Mouse (Mus musculus) forebrain, postnatal 0 days (tissue): Measurements from ENCODE around the gene Pck2. TPM values are rescaled to one million over a fixed set of nuclear protein-coding genes. Genes with fewer than 3 reads are reported as not detected.

Experiments
- ATAC-seq: fragments of 200-750 bp; cut with Nextera tagmentation; 2 replicates; pipeline ENCODE4 v1.8.0; 2017; ENCODE audit warnings: mild to moderate bottlenecking, moderate library complexity
- DNase-seq: peaks from one replicate; pipeline ENCODE4 v3.0.0-alpha.2; 2015
- H3K27ac ChIP-seq: fragments of 300-500 bp; sonication (generic); 2 replicates; pipeline ENCODE4 v1.5.1; 2014; ENCODE audit warnings: low read depth, mild to moderate bottlenecking, antibody characterized with exemption, low read length, moderate library complexity, mixed read lengths
- H3K27me3 ChIP-seq: fragments of 300-500 bp; sonication (generic); 2 replicates; pipeline ENCODE4 v1.6.1; 2014; ENCODE audit warnings: mild to moderate bottlenecking, low read length, mixed read lengths; ENCODE audit not compliant: insufficient read depth
- H3K36me3 ChIP-seq: fragments of 300-500 bp; sonication (generic); 2 replicates; pipeline ENCODE4 v1.6.1; 2014; ENCODE audit warnings: mild to moderate bottlenecking, moderate library complexity; ENCODE audit not compliant: insufficient read depth
- H3K4me1 ChIP-seq: fragments of 300-500 bp; sonication (generic); 2 replicates; pipeline ENCODE4 v1.6.1; 2014; ENCODE audit warnings: antibody characterized with exemption; ENCODE audit not compliant: insufficient read depth
- H3K4me2 ChIP-seq: fragments of 300-500 bp; sonication (generic); 2 replicates; pipeline ENCODE4 v1.6.1; 2014; ENCODE audit warnings: low read depth, mild to moderate bottlenecking, moderate library complexity
- H3K4me3 ChIP-seq: fragments of 300-500 bp; sonication (generic); 2 replicates; pipeline ENCODE4 v1.5.1; 2014; ENCODE audit warnings: low read depth, low read length, mixed read lengths
- H3K9ac ChIP-seq: fragments of 300-500 bp; sonication (generic); 2 replicates; pipeline ENCODE4 v1.6.1; 2014; ENCODE audit warnings: mild to moderate bottlenecking
- H3K9me3 ChIP-seq: fragments of 300-500 bp; sonication (generic); 2 replicates; pipeline ENCODE4 v1.6.1; 2016; ENCODE audit warnings: low read length
- CTCF ChIP-seq: sonication (generic); IDR thresholded peaks from 2 replicates; pipeline ENCODE4 v1.5.1; 2016; ENCODE audit warnings: antibody characterized with exemption, control low read depth, low read depth
- WGBS: fragments of 180-500 bp; shearing (Covaris S2); extraction: QIAGEN DNeasy Blood & Tissue Kit; methylation state at CpG from one replicate; pipeline ENCODE4 v1.1.7; 2014; 5-methylcytosine and 5-hydroxymethylcytosine counted together
- polyA plus RNA-seq: library from polyadenylated mRNA; unstranded; fragments of >200 nt; fragmentation: Nextera tagmentation; extraction: Ambion mirVana; gene quantifications from 2 replicates; pipeline ENCODE4 v1.2.1, GENCODE M21; 2015
- total RNA-seq: library from RNA; depleted of rRNA; stranded (reverse); fragments of >200 nt; gene quantifications from 2 replicates; pipeline ENCODE4 v1.2.3, GENCODE M21; 2014; rRNA removed

Pck2 gene
- 23.6 and 24.5 TPM in 2 replicates for total RNA-seq
- polyA plus RNA-seq = 9.8 and 12.5 TPM in 2 replicates

- Histone ChIP-seq H3K4me3 (peak within 1 kb of the TSS; percentile 59), H3K27ac (peak within 1 kb of the TSS; percentile 85), H3K4me2 (peak within 1 kb of the TSS; percentile 88), H3K9ac (peak within 1 kb of the TSS; percentile 77), H3K9me3 (no peaks in the 10 kb centered on the region), H3K27me3 (no peaks in the 10 kb centered on the region), H3K36me3 (peaks cover 5% of the 10 kb centered on the region; the same call in 1 of the 2 replicates), H3K4me1 (peaks cover 11% of the 10 kb centered on the region)
- ATAC-seq = peak; percentile 89
- WGBS = 2% methylated on average over 32 of the region's 32 CpGs
- DNase-seq = peak; percentile 69
- TF ChIP-seq CTCF = 0 out of 2 replicates have a peak, but pooled peaks have one; percentile 6
Measured at GRCm38 (mm10) chr14:55540067-55540786, at the start of gene Pck2. TSS of gene Pck2 (plus strand) at chr14:55540266.

GRCm38 (mm10) chr14:55490361-55491201, 49.5 kb upstream of the Pck2 start, which contains the start of gene Carmil3:
TSS of gene Carmil3 (plus strand) at chr14:55490651.
- peak; percentile 7; the same call in 1 of the 2 replicates for TF ChIP-seq CTCF
- Histone ChIP-seq H3K27ac (peak within 1 kb of the TSS; percentile 94), H3K4me3 (peak within 1 kb of the TSS; percentile 81), H3K9ac (peak within 1 kb of the TSS; percentile 87), H3K4me2 (peak within 1 kb of the TSS; percentile 90), H3K27me3 (no peaks in the 10 kb centered on the region), H3K9me3 (no peaks in the 10 kb centered on the region), H3K36me3 (peaks cover 25% of the 10 kb centered on the region), H3K4me1 (no peaks in the 10 kb centered on the region)
- WGBS = under 1% methylated on average over 61 of the region's 68 CpGs
- ATAC-seq = peak; percentile 96
- DNase-seq = peak; percentile 96

- peak overlapping the region; percentile 81 for H3K4me3 ChIP-seq
- peaks cover 27% of the 10 kb centered on the region for H3K36me3 ChIP-seq
- peak; percentile 74 for ATAC-seq
- TF ChIP-seq CTCF = no peak
- no peaks in the 10 kb centered on the region for H3K4me1 ChIP-seq
- peak overlapping the region; percentile 90 for H3K4me2 ChIP-seq
- H3K9me3 ChIP-seq = no peaks in the 10 kb centered on the region
- peak overlapping the region; percentile 87 for H3K9ac ChIP-seq
- WGBS = 1% methylated on average over 30 of the region's 30 CpGs
- no peaks in the 10 kb centered on the region for H3K27me3 ChIP-seq
- no peak for DNase-seq
- peak overlapping the region; percentile 94 for H3K27ac ChIP-seq
Measured at GRCm38 (mm10) chr14:55491291-55491833, 48.7 kb upstream of the Pck2 start.

- DNase-seq (peak; percentile 57), ATAC-seq (no peak)
- H3K9me3 ChIP-seq = no peaks in the 10 kb centered on the region
- no peak overlapping the region for H3K4me3 ChIP-seq
- no peaks in the 10 kb centered on the region for H3K4me1 ChIP-seq
- no peak overlapping the region for H3K9ac ChIP-seq
- H3K4me2 ChIP-seq = peak overlapping the region; percentile 90
- H3K27ac ChIP-seq = no peak overlapping the region
- TF ChIP-seq CTCF = no peak
- 20% methylated on average over 3 of the region's 3 CpGs for WGBS
- peaks cover 32% of the 10 kb centered on the region for H3K36me3 ChIP-seq
- H3K27me3 ChIP-seq = no peaks in the 10 kb centered on the region
Measured at GRCm38 (mm10) chr14:55492103-55492502, 48.0 kb upstream of the Pck2 start.

GRCm38 (mm10) chr14:55495509-55496240, 44.4 kb upstream of the Pck2 start:
- H3K36me3 ChIP-seq = peaks cover 60% of the 10 kb centered on the region
- WGBS = 69% methylated on average over 17 of the region's 20 CpGs

GRCm38 (mm10) chr14:55496761-55497448, 43.2 kb upstream of the Pck2 start:
- ATAC-seq (peak; percentile 2; the same call in 1 of the 2 replicates), DNase-seq (no peak)
- Histone ChIP-seq H3K4me2 (no peak overlapping the region), H3K4me1 (no peaks in the 10 kb centered on the region), H3K4me3 (no peak overlapping the region), H3K36me3 (peaks cover 71% of the 10 kb centered on the region), H3K27me3 (no peaks in the 10 kb centered on the region), H3K27ac (no peak overlapping the region), H3K9ac (no peak overlapping the region), H3K9me3 (no peaks in the 10 kb centered on the region)
- TF ChIP-seq CTCF = no peak
- 77% methylated on average over 16 of the region's 16 CpGs for WGBS

More at GRCm38 (mm10) chr14:55495509-55496240, 44.4 kb upstream of the Pck2 start:
- ATAC-seq (no peak), DNase-seq (no peak)
- no peak for TF ChIP-seq CTCF
- Histone ChIP-seq H3K4me2 (no peak overlapping the region), H3K27ac (no peak overlapping the region), H3K9me3 (no peaks in the 10 kb centered on the region), H3K27me3 (no peaks in the 10 kb centered on the region), H3K4me3 (no peak overlapping the region), H3K9ac (no peak overlapping the region), H3K4me1 (no peaks in the 10 kb centered on the region)
